ENCODE assay signal across 8 mouse cellular contexts in genomic region chr5:123133083-123133783, GRCm38 (mm10). TPM values are rescaled to one million over a fixed set of nuclear protein-coding genes. Genes with fewer than 3 reads are reported as not detected.
DNase-seq lines count a peak whose midpoint lies in the region; ATAC-seq and TF ChIP-seq lines count a peak whose summit lies in the region.

No protein-coding gene starts in this region.

- intact Hi-C loops in left cerebral cortex, postnatal 25 days (cut with DNase I), result loop anchor here (1.0 to 5.0 kb wide), 4 partner anchors 16 to 71 kb away; no protein-coding TSS in a partner anchor

- peak overlapping the region; percentile 99 for H3K4me2 ChIP-seq in hindbrain, postnatal 0 days (ENCODE audit: low read depth, low read length)

- ATAC-seq in hindbrain, postnatal 0 days, result peak; percentile 10; the same call in 1 of the 2 replicates

- 0 out of 2 replicates have a peak, but pooled peaks have one; percentile 12 for TF ChIP-seq POLR2A in cortical plate, adult 2 months (IDR thresholded peaks at IDR 0.05; ENCODE audit: extremely low read depth, insufficient read depth, low read length)

- no peaks in the 10 kb centered on the region; the same call in 1 of the 2 replicates for H3K36me3 ChIP-seq in hindbrain, postnatal 0 days (ENCODE audit: insufficient read depth, low read length)

- peaks cover 13% of the 10 kb centered on the region for H3K4me1 ChIP-seq in cortical plate, adult 2 months (ENCODE audit: control insufficient read depth, insufficient read depth, low read length)
- peaks cover 56% of the 10 kb centered on the region for H3K4me1 ChIP-seq in hindbrain, postnatal 0 days (ENCODE audit: insufficient read depth, low read length)

- H3K27me3 ChIP-seq in hindbrain, postnatal 0 days (ENCODE audit: insufficient read depth, low read length), result no peaks in the 10 kb centered on the region

- DNase-seq in adrenal gland, adult (ENCODE audit: inconsistent age in 2 of 2, low spot score in 1 of 2), result peak; percentile 89 to 98
- peak; percentile 78 to 83 for DNase-seq in gastrocnemius, adult 8-10 months (ENCODE audit: low spot score in 2 of 2)
- peak; percentile 86 for DNase-seq in hindbrain, postnatal 0 days (ENCODE audit: low spot score)
- peak; percentile 84 to 94 for DNase-seq in left cerebral cortex, postnatal 25 days (ENCODE audit: low spot score in 2 of 2)
- peak; percentile 91 for DNase-seq in mesoderm, embryonic 11.5 days (ENCODE audit: low read depth, low spot score)
- peak; percentile 86 for DNase-seq in right cerebral cortex, postnatal 25 days
- DNase-seq in urinary bladder, postnatal 36 days (ENCODE audit: low spot score in 2 of 2), result peak; percentile 89 to 91

- peak; percentile 98 for TF ChIP-seq CTCF in cortical plate, adult 2 months (IDR thresholded peaks at IDR 0.05; ENCODE audit: extremely low read depth, insufficient read depth, low read length)
- peak; percentile 98 for TF ChIP-seq CTCF in hindbrain, postnatal 0 days (IDR thresholded peaks at IDR 0.05; ENCODE audit: low read depth)

- no peak overlapping the region for H3K9ac ChIP-seq in hindbrain, postnatal 0 days (replicated peaks; ENCODE audit: low read length)

- H3K9me3 ChIP-seq in hindbrain, postnatal 0 days (ENCODE audit: low read length), result no peaks in the 10 kb centered on the region

- H3K4me3 ChIP-seq in cortical plate, adult 2 months (ENCODE audit: insufficient read depth, low read length), result peak overlapping the region; percentile 93; the same call in 1 of the 2 replicates
- peak overlapping the region; percentile 39; the same call in 1 of the 2 replicates for H3K4me3 ChIP-seq in hindbrain, postnatal 0 days (ENCODE audit: low read length)

- H3K27ac ChIP-seq in cortical plate, adult 2 months (ENCODE audit: insufficient read depth, low read length), result no peak overlapping the region
- H3K27ac ChIP-seq in hindbrain, postnatal 0 days, result peak overlapping the region; percentile 100

- WGBS in hindbrain, postnatal 0 days, result 18% methylated on average over 18 of the region's 18 CpGs

RNA-seq across cellular contexts. Expression of gene Rhof, which starts 0.7 kb away (rescaled TPM):
- 47.4 and 48.1 TPM in 2 replicates for polyA plus RNA-seq in cortical plate, adult 2 months (2012; rRNA removed)
- total RNA-seq in gastrocnemius, adult 8-10 months (2022), result under 1 TPM in 3 of 4 experiments, not detected in 1; 0.24 to 0.36 (median 0.36) TPM
- total RNA-seq in hindbrain, postnatal 0 days (2014; rRNA removed), result 43.5 and 44.4 TPM in 2 replicates
- 36.6 and 36.8 TPM in 2 replicates for polyA plus RNA-seq in hindbrain, postnatal 0 days (2015; fragmentation: Nextera tagmentation; extraction: Ambion mirVana)
- total RNA-seq in left cerebral cortex, postnatal 25 days (2021), result 10 to 100 TPM; 48.6 to 55.2 TPM

RNA-seq across cellular contexts. Expression of gene Setd1b, which starts 8.8 kb away (rescaled TPM):
- polyA plus RNA-seq in cortical plate, adult 2 months (2012; rRNA removed), result 8.4 and 9.2 TPM in 2 replicates
- 10 to 100 TPM in 3 of 4 experiments, 1 to 10 TPM in 1; 8.0 to 10.8 (median 10.5) TPM for total RNA-seq in gastrocnemius, adult 8-10 months (2022)
- 4.8 TPM in 2 replicates for total RNA-seq in hindbrain, postnatal 0 days (2014; rRNA removed)
- 7.1 and 7.2 TPM in 2 replicates for polyA plus RNA-seq in hindbrain, postnatal 0 days (2015; fragmentation: Nextera tagmentation; extraction: Ambion mirVana)
- total RNA-seq in left cerebral cortex, postnatal 25 days (2021), result 10 to 100 TPM; 27.0 to 32.1 TPM

RNA-seq across cellular contexts. Expression of gene Psmd9, which starts 36.0 kb away (rescaled TPM):
- polyA plus RNA-seq in cortical plate, adult 2 months (2012; rRNA removed), result 27.1 and 27.9 TPM in 2 replicates
- 10 to 100 TPM; 11.4 to 12.8 (median 12.3) TPM for total RNA-seq in gastrocnemius, adult 8-10 months (2022)
- total RNA-seq in hindbrain, postnatal 0 days (2014; rRNA removed), result 28.5 and 30.8 TPM in 2 replicates
- polyA plus RNA-seq in hindbrain, postnatal 0 days (2015; fragmentation: Nextera tagmentation; extraction: Ambion mirVana), result 86.1 and 87.2 TPM in 2 replicates
- 10 to 100 TPM; 26.2 to 27.7 TPM for total RNA-seq in left cerebral cortex, postnatal 25 days (2021)

RNA-seq across cellular contexts. Expression of gene Hpd, which starts 49.3 kb away (rescaled TPM):
- not detected in 2 replicates for polyA plus RNA-seq in cortical plate, adult 2 months (2012; rRNA removed)
- total RNA-seq in gastrocnemius, adult 8-10 months (2022), result 1 to 10 TPM in 1 of 4 experiments, not detected in 3; 1.3 TPM
- total RNA-seq in hindbrain, postnatal 0 days (2014; rRNA removed), result not detected in 2 replicates
- not detected in 2 replicates for polyA plus RNA-seq in hindbrain, postnatal 0 days (2015; fragmentation: Nextera tagmentation; extraction: Ambion mirVana)
- total RNA-seq in left cerebral cortex, postnatal 25 days (2021), result not detected

Comparison
In these comparisons a context has a peak if more than half of its experiments do, and no peak if none do; other contexts are left out.
1. RNA of gene Rhof, which starts 0.7 kb away (total RNA-seq): 48.6 to 55.2 TPM in left cerebral cortex, postnatal 25 days and 43.5 to 44.4 TPM in hindbrain, postnatal 0 days; 0.24 to 0.36 TPM in gastrocnemius, adult 8-10 months; every median in the first group is over 10 times any median in the second.
2. Peak in every context shown above with its lines, with median percentiles within 50 percentile points of each other: DNase-seq.